Mouse (Mus musculus): Measurements from ENCODE around the gene Shc3. TPM values are rescaled to one million over a fixed set of nuclear protein-coding genes. Genes with fewer than 3 reads are reported as not detected.

Shc3 gene
- polyA plus RNA-seq, 1 experiment from 2014 or later, result 9.2 TPM

DNA sequence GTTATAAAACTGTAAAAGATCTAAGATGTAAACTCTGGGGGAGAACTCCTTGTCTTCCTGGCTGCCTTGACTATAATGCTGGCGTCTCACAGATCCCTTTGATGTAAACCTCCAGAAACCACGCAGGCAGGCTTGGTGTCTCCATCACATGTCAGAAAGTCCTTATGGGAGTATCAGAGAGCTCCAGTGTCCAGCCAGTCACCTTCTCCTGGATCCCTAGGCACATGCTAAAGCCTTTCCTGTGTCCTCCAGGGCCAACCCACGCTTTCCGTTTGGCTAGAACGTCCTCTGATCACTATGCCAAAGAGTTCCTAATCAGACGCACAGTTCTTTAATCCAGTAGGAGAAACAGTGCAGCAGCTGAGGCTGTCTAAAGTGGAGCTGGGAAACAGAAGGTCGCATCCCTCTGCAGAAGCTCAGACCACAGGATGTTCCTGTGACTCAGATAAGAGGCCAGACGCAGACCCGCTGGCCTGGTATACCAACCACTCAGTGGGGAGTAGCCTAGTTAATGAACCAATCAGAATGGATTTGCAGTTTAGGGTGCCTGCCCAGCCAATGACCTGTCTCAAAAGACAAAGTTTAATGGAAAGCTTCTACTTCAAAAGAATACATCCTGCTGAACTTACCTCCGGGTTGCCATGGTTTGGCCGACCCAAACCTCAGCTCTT is 88.7 kb downstream of the Shc3 start:
- H3K27ac ChIP-seq (ENCODE audit: low read length), result no peak overlapping the region

DNA sequence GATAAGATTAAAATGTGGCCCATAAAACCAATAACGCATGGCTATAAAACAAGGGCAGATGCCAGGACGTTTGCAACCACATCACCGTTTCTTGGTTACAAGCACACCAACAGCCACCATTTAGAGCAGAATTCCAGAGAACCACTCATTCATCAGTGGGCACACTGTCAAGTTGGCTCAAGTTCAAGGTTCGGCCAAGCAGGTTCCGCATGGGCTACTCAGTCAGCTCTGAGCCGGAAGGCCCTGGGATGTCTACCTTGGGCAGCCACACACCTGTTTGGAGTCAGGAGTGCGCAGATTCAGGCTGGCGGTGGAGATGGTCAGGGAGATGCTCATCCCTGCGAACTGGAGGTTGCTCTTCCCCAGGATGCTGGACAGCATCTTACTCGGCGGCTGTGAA is 89.4 kb downstream of the Shc3 start:
- Histone ChIP-seq H3K4me1 (replicated peaks; ENCODE audit: control insufficient read depth, insufficient read depth, low read length) (no peaks in the 10 kb centered on the region), H3K36me3 (ENCODE audit: control insufficient read depth, insufficient read depth) (no peaks in the 10 kb centered on the region), H3K27me3 (replicated peaks; ENCODE audit: control insufficient read depth, insufficient read depth, low read length) (no peaks in the 10 kb centered on the region), H3K9ac (replicated peaks; ENCODE audit: low read depth, low read length) (no peak overlapping the region), H3K4me2 (ENCODE audit: low read length) (no peak overlapping the region), H3K4me3 (replicated peaks; ENCODE audit: low read length) (no peak overlapping the region), H3K27ac (ENCODE audit: low read length) (no peak overlapping the region), H3K9me3 (ENCODE audit: control insufficient read depth, low read length) (no peaks in the 10 kb centered on the region)
- no peak for ATAC-seq
- WGBS, result 73% methylated on average over 11 of the region's 11 CpGs

More for the DNA sequence above, 88.7 kb downstream of the Shc3 start:
- Histone ChIP-seq H3K27me3 (replicated peaks; ENCODE audit: control insufficient read depth, insufficient read depth, low read length) (no peaks in the 10 kb centered on the region), H3K4me1 (replicated peaks; ENCODE audit: control insufficient read depth, insufficient read depth, low read length) (no peaks in the 10 kb centered on the region), H3K36me3 (ENCODE audit: control insufficient read depth, insufficient read depth) (no peaks in the 10 kb centered on the region), H3K4me2 (ENCODE audit: low read length) (no peak overlapping the region), H3K4me3 (replicated peaks; ENCODE audit: low read length) (no peak overlapping the region), H3K9ac (replicated peaks; ENCODE audit: low read depth, low read length) (no peak overlapping the region), H3K9me3 (ENCODE audit: control insufficient read depth, low read length) (no peaks in the 10 kb centered on the region)
- 82% methylated on average over 11 of the region's 11 CpGs for WGBS
- ATAC-seq, result no peak

DNA sequence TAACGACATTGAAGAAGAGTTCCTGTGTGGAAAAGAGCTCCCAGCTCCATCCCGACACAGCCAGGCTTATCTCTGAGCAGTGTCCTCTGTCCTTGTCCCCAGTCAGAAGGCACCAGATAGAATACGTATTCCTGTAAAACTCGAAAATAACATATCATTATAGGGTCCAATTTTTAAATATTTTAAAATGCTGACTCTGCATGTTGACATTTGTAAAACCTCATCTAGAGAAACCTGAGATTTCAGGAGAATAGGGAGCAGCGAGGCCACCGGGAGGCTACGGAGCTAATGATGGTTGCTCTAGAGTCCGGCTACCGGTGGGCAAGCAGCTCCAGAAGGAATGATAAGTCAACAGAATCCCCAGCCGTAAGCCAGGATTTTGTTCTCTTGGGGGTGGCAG is 92.2 kb downstream of the Shc3 start:
- H3K4me2 ChIP-seq (ENCODE audit: low read length), result no peak overlapping the region
- H3K36me3 ChIP-seq (ENCODE audit: control insufficient read depth, insufficient read depth), result no peaks in the 10 kb centered on the region

DNA sequence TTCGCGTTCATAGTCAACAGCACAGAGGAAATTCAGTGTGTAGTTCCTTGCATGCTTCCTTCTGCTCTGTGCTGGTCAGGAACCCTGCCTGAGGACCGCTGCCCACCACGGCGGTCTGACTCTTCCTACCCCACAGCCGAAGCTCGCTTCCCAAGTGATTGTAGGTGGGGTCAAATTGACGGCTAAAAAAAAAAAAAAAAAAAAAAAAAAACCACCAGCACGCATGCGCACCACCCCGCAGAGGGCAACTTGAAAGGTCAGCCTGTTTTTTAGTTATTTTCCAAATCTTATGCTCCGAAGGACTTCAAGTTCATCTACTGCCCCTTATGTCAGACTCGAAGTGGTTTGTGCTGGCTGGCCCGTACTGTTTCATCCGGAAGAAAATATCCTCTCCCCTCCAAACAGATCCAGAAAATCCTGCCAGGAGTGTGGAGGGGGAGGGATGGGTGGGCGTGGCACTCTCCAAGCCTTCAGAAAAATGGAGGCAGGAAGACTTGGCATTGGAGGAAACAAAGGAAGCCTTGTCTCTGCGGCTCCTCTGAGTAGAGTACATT is 100.4 kb downstream of the Shc3 start:
- no peaks in the 10 kb centered on the region for H3K27me3 ChIP-seq (replicated peaks; ENCODE audit: control insufficient read depth, insufficient read depth, low read length)
- no peak overlapping the region for H3K9ac ChIP-seq (replicated peaks; ENCODE audit: low read depth, low read length)
- WGBS, result 74% methylated on average over 17 of the region's 17 CpGs
- no peak for ATAC-seq
- no peak overlapping the region for H3K4me2 ChIP-seq (ENCODE audit: low read length)
- no peaks in the 10 kb centered on the region for H3K36me3 ChIP-seq (ENCODE audit: control insufficient read depth, insufficient read depth)
- no peaks in the 10 kb centered on the region for H3K4me1 ChIP-seq (replicated peaks; ENCODE audit: control insufficient read depth, insufficient read depth, low read length)
- H3K9me3 ChIP-seq (ENCODE audit: control insufficient read depth, low read length), result no peaks in the 10 kb centered on the region
- H3K4me3 ChIP-seq (replicated peaks; ENCODE audit: low read length), result no peak overlapping the region
- H3K27ac ChIP-seq (ENCODE audit: low read length), result no peak overlapping the region

More for the DNA sequence above, 92.2 kb downstream of the Shc3 start:
- Histone ChIP-seq H3K4me3 (replicated peaks; ENCODE audit: low read length) (no peak overlapping the region), H3K4me1 (replicated peaks; ENCODE audit: control insufficient read depth, insufficient read depth, low read length) (no peaks in the 10 kb centered on the region), H3K27ac (ENCODE audit: low read length) (no peak overlapping the region), H3K9me3 (ENCODE audit: control insufficient read depth, low read length) (no peaks in the 10 kb centered on the region), H3K27me3 (replicated peaks; ENCODE audit: control insufficient read depth, insufficient read depth, low read length) (no peaks in the 10 kb centered on the region), H3K9ac (replicated peaks; ENCODE audit: low read depth, low read length) (no peak overlapping the region)
- no peak for ATAC-seq
- WGBS, result 91% methylated on average over 10 of the region's 10 CpGs

DNA sequence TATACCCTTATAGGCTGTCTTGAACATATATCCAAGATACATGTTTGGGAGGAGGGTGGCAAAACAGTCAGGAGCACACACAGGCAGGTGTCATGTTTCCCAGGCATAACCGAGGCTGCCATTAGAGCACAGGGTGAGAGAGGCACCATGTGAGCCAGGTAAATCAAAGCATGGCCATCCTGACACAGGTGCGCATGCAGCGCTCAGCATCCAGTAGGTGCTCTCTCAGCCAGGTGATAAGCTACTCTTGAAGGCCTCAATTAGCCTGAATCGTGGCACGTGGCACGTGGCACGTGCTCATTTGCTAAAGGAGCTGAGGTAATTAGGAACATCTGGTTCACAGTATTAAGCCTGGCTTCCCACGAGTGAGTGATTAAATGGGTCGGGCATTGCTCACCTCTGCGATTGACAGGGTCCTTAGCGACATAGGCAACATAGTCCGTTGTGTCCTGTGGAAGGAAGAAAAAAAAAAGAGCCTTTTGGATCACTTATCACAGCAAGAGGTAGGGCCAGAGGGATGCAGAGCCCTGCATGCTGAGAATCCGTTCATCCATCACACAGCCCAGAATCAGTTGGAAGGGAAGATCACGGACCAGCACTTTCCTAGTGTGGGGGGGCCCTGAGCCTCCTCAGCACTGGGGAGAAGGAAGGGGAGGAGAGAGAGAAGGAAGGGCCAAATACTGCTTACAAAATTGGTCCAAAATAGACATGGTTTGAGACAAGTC is 102.9 kb downstream of the Shc3 start:
- H3K36me3 ChIP-seq (ENCODE audit: control insufficient read depth, insufficient read depth), result no peaks in the 10 kb centered on the region
- H3K9ac ChIP-seq (replicated peaks; ENCODE audit: low read depth, low read length), result no peak overlapping the region
- no peaks in the 10 kb centered on the region for H3K27me3 ChIP-seq (replicated peaks; ENCODE audit: control insufficient read depth, insufficient read depth, low read length)
- ATAC-seq, result no peak
- no peak overlapping the region for H3K27ac ChIP-seq (ENCODE audit: low read length)
- H3K4me3 ChIP-seq (replicated peaks; ENCODE audit: low read length), result no peak overlapping the region
- H3K9me3 ChIP-seq (ENCODE audit: control insufficient read depth, low read length), result no peaks in the 10 kb centered on the region
- no peak overlapping the region for H3K4me2 ChIP-seq (ENCODE audit: low read length)
- 67% methylated on average over 14 of the region's 14 CpGs for WGBS
- no peaks in the 10 kb centered on the region for H3K4me1 ChIP-seq (replicated peaks; ENCODE audit: control insufficient read depth, insufficient read depth, low read length)

DNA sequence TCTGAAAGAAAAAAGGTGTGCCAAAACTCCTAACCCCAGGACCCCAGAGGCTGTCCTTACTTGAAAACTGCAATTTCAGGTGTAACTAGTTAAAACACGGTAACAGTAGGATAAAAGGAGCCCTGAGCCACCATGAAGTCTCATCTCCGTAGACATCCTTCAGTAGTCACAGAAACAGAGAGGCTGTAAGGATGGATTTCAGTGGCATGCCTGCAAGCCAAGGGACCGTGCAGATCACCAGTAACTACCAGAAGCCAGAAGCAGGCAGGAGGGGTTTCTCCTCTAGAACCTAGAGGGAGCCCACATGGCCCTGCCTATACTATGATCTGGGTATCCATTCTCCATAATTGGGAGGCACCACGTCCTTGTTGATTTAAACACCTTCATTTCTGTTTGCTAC is 104.9 kb downstream of the Shc3 start:
- Histone ChIP-seq H3K4me3 (replicated peaks; ENCODE audit: low read length) (no peak overlapping the region), H3K9ac (replicated peaks; ENCODE audit: low read depth, low read length) (no peak overlapping the region), H3K4me2 (ENCODE audit: low read length) (no peak overlapping the region), H3K36me3 (ENCODE audit: control insufficient read depth, insufficient read depth) (0 out of 2 replicates have a peak, but pooled peaks cover 3% of the 10 kb centered on the region), H3K27ac (ENCODE audit: low read length) (no peak overlapping the region), H3K9me3 (ENCODE audit: control insufficient read depth, low read length) (no peaks in the 10 kb centered on the region), H3K27me3 (replicated peaks; ENCODE audit: control insufficient read depth, insufficient read depth, low read length) (no peaks in the 10 kb centered on the region), H3K4me1 (replicated peaks; ENCODE audit: control insufficient read depth, insufficient read depth, low read length) (no peaks in the 10 kb centered on the region)
- ATAC-seq, result no peak
- WGBS, result 79% methylated on average over 4 of the region's 4 CpGs

DNA sequence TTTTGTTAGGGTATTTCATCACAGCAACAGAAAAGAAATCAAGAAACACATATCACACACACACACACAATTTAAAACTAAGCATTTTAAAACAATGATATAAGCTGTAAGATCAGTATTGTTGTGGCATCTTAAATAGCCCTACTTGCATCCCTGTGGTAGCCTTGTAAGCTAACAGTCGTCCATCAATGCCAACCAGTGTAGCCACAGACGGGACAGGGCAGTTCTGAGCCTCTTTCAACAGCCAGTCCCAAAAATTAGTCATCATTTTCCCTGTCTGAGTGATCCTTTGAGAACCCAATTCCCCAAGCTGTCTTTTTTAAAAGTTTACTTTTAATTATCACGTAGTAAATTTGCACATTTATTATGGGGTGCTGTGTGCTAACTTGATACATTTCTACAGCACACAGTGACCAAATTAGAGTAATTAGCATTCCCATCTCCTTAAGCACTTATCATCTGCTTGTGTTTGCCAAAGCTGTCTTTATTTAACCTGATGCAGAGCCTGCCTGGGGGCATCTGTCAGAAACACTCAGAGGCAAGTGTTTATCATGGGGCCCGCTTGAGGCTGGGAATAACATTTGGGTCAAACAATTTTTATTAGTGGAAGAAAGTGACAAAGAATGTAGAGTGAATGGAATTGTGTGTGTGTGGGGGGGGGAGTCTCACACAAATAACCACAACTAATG is 112.9 kb downstream of the Shc3 start:
- 34% methylated on average over 4 of the region's 4 CpGs for WGBS
- ATAC-seq, result peak; percentile 52; the same call in 1 of the 2 replicates
- H3K4me3 ChIP-seq (replicated peaks; ENCODE audit: low read length), result no peak overlapping the region
- H3K9me3 ChIP-seq (ENCODE audit: control insufficient read depth, low read length), result no peaks in the 10 kb centered on the region
- H3K4me2 ChIP-seq (ENCODE audit: low read length), result no peak overlapping the region
- no peaks in the 10 kb centered on the region for H3K4me1 ChIP-seq (replicated peaks; ENCODE audit: control insufficient read depth, insufficient read depth, low read length)
- no peaks in the 10 kb centered on the region for H3K27me3 ChIP-seq (replicated peaks; ENCODE audit: control insufficient read depth, insufficient read depth, low read length)
- no peak overlapping the region for H3K27ac ChIP-seq (ENCODE audit: low read length)
- 0 out of 2 replicates have a peak, but pooled peaks cover 3% of the 10 kb centered on the region for H3K36me3 ChIP-seq (ENCODE audit: control insufficient read depth, insufficient read depth)
- H3K9ac ChIP-seq (replicated peaks; ENCODE audit: low read depth, low read length), result no peak overlapping the region

DNA sequence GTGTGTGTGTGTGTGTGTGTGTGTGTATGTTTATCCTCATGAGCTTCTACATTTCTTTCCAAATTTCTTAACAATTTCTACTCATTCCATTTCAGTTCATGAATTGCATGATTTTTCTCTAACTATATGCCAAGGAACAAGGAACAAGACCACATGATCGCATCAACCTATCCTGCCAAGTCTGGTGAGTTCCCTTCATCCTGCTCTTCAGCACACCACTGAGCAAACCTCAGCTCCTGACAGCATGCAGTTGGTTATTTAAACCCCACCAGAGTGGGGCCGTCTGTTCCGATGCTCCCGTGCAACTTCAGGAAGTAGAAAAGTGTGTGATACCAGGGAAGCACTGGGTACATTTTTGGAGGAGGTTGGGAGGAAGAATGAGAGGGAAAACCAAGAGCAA is 122.7 kb downstream of the Shc3 start:
- no peak overlapping the region for H3K27ac ChIP-seq (ENCODE audit: low read length)
- 82% methylated on average over 4 of the region's 4 CpGs for WGBS
- H3K9ac ChIP-seq (replicated peaks; ENCODE audit: low read depth, low read length), result no peak overlapping the region
- H3K27me3 ChIP-seq (replicated peaks; ENCODE audit: control insufficient read depth, insufficient read depth, low read length), result no peaks in the 10 kb centered on the region
- H3K4me1 ChIP-seq (replicated peaks; ENCODE audit: control insufficient read depth, insufficient read depth, low read length), result no peaks in the 10 kb centered on the region
- no peaks in the 10 kb centered on the region for H3K9me3 ChIP-seq (ENCODE audit: control insufficient read depth, low read length)
- no peak overlapping the region for H3K4me2 ChIP-seq (ENCODE audit: low read length)
- H3K4me3 ChIP-seq (replicated peaks; ENCODE audit: low read length), result no peak overlapping the region
- peak; percentile 59; the same call in 1 of the 2 replicates for ATAC-seq
- H3K36me3 ChIP-seq (ENCODE audit: control insufficient read depth, insufficient read depth), result no peaks in the 10 kb centered on the region

DNA sequence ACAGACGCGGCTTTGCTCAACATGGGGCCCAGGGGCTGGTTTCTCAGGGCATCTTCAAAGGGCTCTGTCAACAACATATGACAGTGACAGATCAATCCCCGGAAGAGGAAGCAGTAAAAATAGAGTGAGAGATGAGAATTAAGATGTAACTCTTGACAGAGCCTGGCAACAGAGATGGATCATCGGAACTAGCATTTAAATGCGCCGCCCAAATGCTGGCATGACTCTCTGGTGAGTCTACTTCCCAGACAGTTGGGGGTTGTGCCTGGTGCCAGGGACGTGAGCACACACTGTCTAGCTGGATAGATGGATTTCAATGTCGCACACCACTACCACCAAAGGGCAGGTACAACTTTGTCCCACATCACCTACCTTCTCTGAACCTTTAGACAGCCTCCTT is 126.3 kb downstream of the Shc3 start:
- Histone ChIP-seq H3K4me1 (replicated peaks; ENCODE audit: control insufficient read depth, insufficient read depth, low read length) (no peaks in the 10 kb centered on the region), H3K9ac (replicated peaks; ENCODE audit: low read depth, low read length) (no peak overlapping the region), H3K9me3 (ENCODE audit: control insufficient read depth, low read length) (no peaks in the 10 kb centered on the region), H3K36me3 (ENCODE audit: control insufficient read depth, insufficient read depth) (no peaks in the 10 kb centered on the region), H3K27ac (ENCODE audit: low read length) (no peak overlapping the region), H3K4me2 (ENCODE audit: low read length) (no peak overlapping the region), H3K27me3 (replicated peaks; ENCODE audit: control insufficient read depth, insufficient read depth, low read length) (no peaks in the 10 kb centered on the region), H3K4me3 (replicated peaks; ENCODE audit: low read length) (no peak overlapping the region)
- no peak for ATAC-seq
- 86% methylated on average over 8 of the region's 8 CpGs for WGBS

Measured in forebrain, embryonic 16.5 days (tissue).